Comparison of ENCODE assay signal across 9 mouse cellular contexts in genomic region chr11:95144946-95145483, GRCm38 (mm10). TPM values are rescaled to one million over a fixed set of nuclear protein-coding genes. Genes with fewer than 3 reads are reported as not detected.
DNase-seq lines count a peak whose midpoint lies in the region; ATAC-seq and TF ChIP-seq lines count a peak whose summit lies in the region.
"Had no signal": no experiment of that assay in that cellular context is flagged by ENCODE, and none has a peak within 500 bp of the region (broad histone marks: within the 10 kb centered on the region; RNA-seq: fewer than 3 reads in every experiment).

No protein-coding gene starts in this region.

- ATAC-seq in kidney, embryonic 14.5 days (ENCODE audit: low FRiP score, low TSS enrichment) = no peak
- no peak for ATAC-seq in embryonic facial prominence, embryonic 13.5 days (ENCODE audit: insufficient number of reproducible peaks, insufficient read depth, low FRiP score, low TSS enrichment, low read depth)
- ATAC-seq in intestine, embryonic 15.5 days = peak; percentile 26
- no peak for ATAC-seq in midbrain, postnatal 0 days (ENCODE audit: low FRiP score)

- no peaks in the 10 kb centered on the region for H3K36me3 ChIP-seq in kidney, embryonic 14.5 days (ENCODE audit: control insufficient read depth, insufficient read depth, low read length)
- no peaks in the 10 kb centered on the region for H3K36me3 ChIP-seq in embryonic facial prominence, embryonic 13.5 days
- H3K36me3 ChIP-seq in intestine, embryonic 15.5 days = no peaks in the 10 kb centered on the region
- H3K36me3 ChIP-seq in midbrain, postnatal 0 days (ENCODE audit: insufficient read depth, low read length) = no peaks in the 10 kb centered on the region

- peak overlapping the region; percentile 81 for H3K4me2 ChIP-seq in kidney, embryonic 14.5 days (replicated peaks; ENCODE audit: low read depth, low read length)
- peak overlapping the region; percentile 91 for H3K4me2 ChIP-seq in embryonic facial prominence, embryonic 13.5 days
- H3K4me2 ChIP-seq in intestine, embryonic 15.5 days (replicated peaks) = peak overlapping the region; percentile 96
- H3K4me2 ChIP-seq in midbrain, postnatal 0 days (ENCODE audit: low read depth, low read length, poor library complexity, severe bottlenecking) = peak overlapping the region; percentile 48; the same call in 1 of the 2 replicates

- peaks cover 98% of the 10 kb centered on the region for H3K27me3 ChIP-seq in kidney, embryonic 14.5 days (ENCODE audit: control insufficient read depth, insufficient read depth, low read length)
- peaks cover 100% of the 10 kb centered on the region for H3K27me3 ChIP-seq in embryonic facial prominence, embryonic 13.5 days
- H3K27me3 ChIP-seq in intestine, embryonic 15.5 days (replicated peaks) = peaks cover 99% of the 10 kb centered on the region
- H3K27me3 ChIP-seq in midbrain, postnatal 0 days (ENCODE audit: insufficient read depth, low read length) = peaks cover 92% of the 10 kb centered on the region

- H3K27ac ChIP-seq in kidney, embryonic 14.5 days (ENCODE audit: low read depth, low read length) = no peak overlapping the region
- H3K27ac ChIP-seq in embryonic facial prominence, embryonic 13.5 days = peak overlapping the region; percentile 55
- no peak overlapping the region for H3K27ac ChIP-seq in intestine, embryonic 15.5 days
- H3K27ac ChIP-seq in midbrain, postnatal 0 days (ENCODE audit: low read depth, low read length) = no peak overlapping the region

- peaks cover 15% of the 10 kb centered on the region for H3K4me1 ChIP-seq in kidney, embryonic 14.5 days (ENCODE audit: control insufficient read depth, insufficient read depth, low read length)
- peaks cover 46% of the 10 kb centered on the region for H3K4me1 ChIP-seq in embryonic facial prominence, embryonic 13.5 days
- H3K4me1 ChIP-seq in intestine, embryonic 15.5 days (replicated peaks) = peaks cover 27% of the 10 kb centered on the region
- H3K4me1 ChIP-seq in midbrain, postnatal 0 days (ENCODE audit: insufficient read depth, low read length) = peaks cover 11% of the 10 kb centered on the region; the same call in 1 of the 2 replicates

- peak overlapping the region; percentile 45 for H3K4me3 ChIP-seq in kidney, embryonic 14.5 days (ENCODE audit: low read length)
- H3K4me3 ChIP-seq in embryonic facial prominence, embryonic 13.5 days = peak overlapping the region; percentile 53
- peak overlapping the region; percentile 51 for H3K4me3 ChIP-seq in intestine, embryonic 15.5 days (replicated peaks)
- H3K4me3 ChIP-seq in midbrain, postnatal 0 days (ENCODE audit: low read depth, low read length) = peak overlapping the region; percentile 28

- no peak for TF ChIP-seq CTCF in midbrain, postnatal 0 days (IDR thresholded peaks at IDR 0.05)

- WGBS in kidney, embryonic 14.5 days = under 1% methylated on average over 32 of the region's 34 CpGs
- under 1% methylated on average over 34 of the region's 34 CpGs for WGBS in embryonic facial prominence, embryonic 13.5 days
- WGBS in intestine, embryonic 15.5 days = under 1% methylated on average over 34 of the region's 34 CpGs
- WGBS in midbrain, postnatal 0 days = 1% methylated on average over 33 of the region's 34 CpGs

- no peak for DNase-seq in kidney, postnatal 25 days
- DNase-seq in midbrain, postnatal 0 days (ENCODE audit: low spot score) = no peak
- DNase-seq in frontal cortex, postnatal 14 days (ENCODE audit: low spot score in 2 of 2) = no peak
- no peak for DNase-seq in natural killer cell, adult 2 months (ENCODE audit: low spot score in 2 of 2)
- DNase-seq in layer of hippocampus, adult 8-10 months (ENCODE audit: low spot score in 2 of 2) = no peak

- H3K9ac ChIP-seq in kidney, embryonic 14.5 days (ENCODE audit: low read depth, low read length) = no peak overlapping the region
- peak overlapping the region; percentile 68 for H3K9ac ChIP-seq in embryonic facial prominence, embryonic 13.5 days
- no peak overlapping the region for H3K9ac ChIP-seq in intestine, embryonic 15.5 days
- H3K9ac ChIP-seq in midbrain, postnatal 0 days (replicated peaks; ENCODE audit: low read length, poor library complexity, severe bottlenecking) = no peak overlapping the region

- H3K9me3 ChIP-seq in kidney, embryonic 14.5 days (ENCODE audit: control insufficient read depth, low read length) = no peaks in the 10 kb centered on the region
- no peaks in the 10 kb centered on the region for H3K9me3 ChIP-seq in embryonic facial prominence, embryonic 13.5 days
- no peaks in the 10 kb centered on the region for H3K9me3 ChIP-seq in intestine, embryonic 15.5 days
- H3K9me3 ChIP-seq in midbrain, postnatal 0 days (ENCODE audit: low read length) = no peaks in the 10 kb centered on the region

RNA-seq across cellular contexts. Expression of gene Dlx4, which starts 1.0 kb away (rescaled TPM):
- polyA plus RNA-seq in kidney, embryonic 14.5 days (2014; fragmentation: Nextera tagmentation; extraction: Ambion mirVana) = not detected in 2 replicates
- polyA plus RNA-seq in embryonic facial prominence, embryonic 13.5 days (2015; fragmentation: Nextera tagmentation; extraction: Ambion mirVana) = 3.0 and 3.8 TPM in 2 replicates
- 0.10 and 0.16 TPM in 2 replicates for polyA plus RNA-seq in intestine, embryonic 15.5 days (2015; fragmentation: Nextera tagmentation; extraction: Ambion mirVana)
- 0.60 TPM in 1 of 2 replicates, not detected in the other for total RNA-seq in midbrain, postnatal 0 days (2014; rRNA removed)
- polyA plus RNA-seq in midbrain, postnatal 0 days (2015; fragmentation: Nextera tagmentation; extraction: Ambion mirVana) = 0.47 and 0.51 TPM in 2 replicates
- total RNA-seq in layer of hippocampus, adult 8-10 months (2022) = under 1 TPM in 1 of 4 experiments, not detected in 3; 0.33 TPM

RNA-seq across cellular contexts. Expression of gene Dlx3, which starts 25.1 kb away (rescaled TPM):
- 0.71 and 1.2 TPM in 2 replicates for polyA plus RNA-seq in kidney, embryonic 14.5 days (2014; fragmentation: Nextera tagmentation; extraction: Ambion mirVana)
- polyA plus RNA-seq in embryonic facial prominence, embryonic 13.5 days (2015; fragmentation: Nextera tagmentation; extraction: Ambion mirVana) = 21.5 and 30.8 TPM in 2 replicates
- polyA plus RNA-seq in intestine, embryonic 15.5 days (2015; fragmentation: Nextera tagmentation; extraction: Ambion mirVana) = 0.60 and 0.88 TPM in 2 replicates
- 0.33 TPM in 1 of 2 replicates, not detected in the other for total RNA-seq in midbrain, postnatal 0 days (2014; rRNA removed)
- not detected in 2 replicates for polyA plus RNA-seq in midbrain, postnatal 0 days (2015; fragmentation: Nextera tagmentation; extraction: Ambion mirVana)
- under 1 TPM in 1 of 4 experiments, not detected in 3; 0.12 TPM for total RNA-seq in layer of hippocampus, adult 8-10 months (2022)
- total RNA-seq: heart, adult 18-20 months had no signal

Comparison
In these comparisons a context has a peak if more than half of its experiments do, and no peak if none do; other contexts are left out.
1. RNA of gene Dlx3, which starts 25.1 kb away (polyA plus RNA-seq): 21.5 to 30.8 TPM in embryonic facial prominence, embryonic 13.5 days; 0.71 to 1.2 TPM in kidney, embryonic 14.5 days, 0.60 to 0.88 TPM in intestine, embryonic 15.5 days and not detected in midbrain, postnatal 0 days; every median in the first group is over 10 times any median in the second.
2. Peak in every context shown above with its lines, with median percentiles within 50 percentile points of each other: H3K4me2 ChIP-seq and H3K4me3 ChIP-seq.